Mouse (Mus musculus): ENCODE measurements around the gene Pacs2. TPM values are rescaled to one million over a fixed set of nuclear protein-coding genes. Genes with fewer than 3 reads are reported as not detected.
A peak's percentile ranks its signal among the peaks of the same experiment; 100 is the strongest.

Pacs2 gene
- polyA plus RNA-seq, 1 experiment from 2014 or later: 5.1 TPM

GRCm38 (mm10) chr12:113114856-113115538, 100.7 kb downstream of the Pacs2 start:
- H3K36me3 ChIP-seq (ENCODE audit: control insufficient read depth, insufficient read depth): peaks cover 59% of the 10 kb centered on the region
- no peaks in the 10 kb centered on the region for H3K27me3 ChIP-seq (replicated peaks; ENCODE audit: control insufficient read depth, insufficient read depth, low read length)
- 67% methylated on average over 16 of the region's 16 CpGs for WGBS

GRCm38 (mm10) chr12:113119516-113120410, 105.5 kb downstream of the Pacs2 start:
- Histone ChIP-seq H3K27me3 (replicated peaks; ENCODE audit: control insufficient read depth, insufficient read depth, low read length) (no peaks in the 10 kb centered on the region), H3K4me3 (ENCODE audit: low read depth, low read length) (no peak overlapping the region), H3K27ac (ENCODE audit: low read depth, low read length) (no peak overlapping the region), H3K4me2 (replicated peaks; ENCODE audit: low read depth) (no peak overlapping the region), H3K36me3 (ENCODE audit: control insufficient read depth, insufficient read depth) (peaks cover 84% of the 10 kb centered on the region), H3K4me1 (replicated peaks; ENCODE audit: control insufficient read depth, insufficient read depth, low read length) (no peaks in the 10 kb centered on the region), H3K9me3 (ENCODE audit: control insufficient read depth) (no peaks in the 10 kb centered on the region), H3K9ac (ENCODE audit: low read depth, low read length) (no peak overlapping the region)
- ATAC-seq: peak; percentile 36; the same call in 1 of the 2 replicates
- TF ChIP-seq CTCF (IDR thresholded peaks at IDR 0.05; ENCODE audit: low read depth): peak; percentile 97
- WGBS: 86% methylated on average over 20 of the region's 20 CpGs

More at GRCm38 (mm10) chr12:113114856-113115538, 100.7 kb downstream of the Pacs2 start:
- H3K9me3 ChIP-seq (ENCODE audit: control insufficient read depth): no peaks in the 10 kb centered on the region
- ATAC-seq: peak; percentile 22; the same call in 1 of the 2 replicates
- H3K4me2 ChIP-seq (replicated peaks; ENCODE audit: low read depth): no peak overlapping the region
- peak; percentile 34; the same call in 1 of the 2 replicates for TF ChIP-seq CTCF (IDR thresholded peaks at IDR 0.05; ENCODE audit: low read depth)
- H3K4me3 ChIP-seq (ENCODE audit: low read depth, low read length): no peak overlapping the region
- H3K27ac ChIP-seq (ENCODE audit: low read depth, low read length): no peak overlapping the region
- no peaks in the 10 kb centered on the region for H3K4me1 ChIP-seq (replicated peaks; ENCODE audit: control insufficient read depth, insufficient read depth, low read length)
- no peak overlapping the region for H3K9ac ChIP-seq (ENCODE audit: low read depth, low read length)

Small RNA genes lying within 50 kb of the gene (microRNA-seq; reads per million reads assigned to microRNA genes)
- not detected for gene Gm44471

Other genes starting within 250 kb of the Pacs2 start
- 1.6 TPM in 2 replicates for gene Ahnak2, start 211.9 kb upstream of the Pacs2 start, polyA plus RNA-seq (2015; fragmentation: Nextera tagmentation; extraction: Ambion mirVana)
- 3.6 TPM in 2 replicates for gene Clba1, start 205.6 kb upstream of the Pacs2 start, polyA plus RNA-seq (2015; fragmentation: Nextera tagmentation; extraction: Ambion mirVana)
- 22.6 and 24.1 TPM in 2 replicates for gene Cdca4, start 185.1 kb upstream of the Pacs2 start, polyA plus RNA-seq (2015; fragmentation: Nextera tagmentation; extraction: Ambion mirVana)
- gene Gpr132, start 146.3 kb upstream of the Pacs2 start, polyA plus RNA-seq (2015; fragmentation: Nextera tagmentation; extraction: Ambion mirVana): 0.25 and 0.30 TPM in 2 replicates
- 1.4 and 1.6 TPM in 2 replicates for gene Jag2, start 84.7 kb upstream of the Pacs2 start, polyA plus RNA-seq (2015; fragmentation: Nextera tagmentation; extraction: Ambion mirVana)
- 90.6 and 92.1 TPM in 2 replicates for gene Nudt14, start 72.4 kb upstream of the Pacs2 start, polyA plus RNA-seq (2015; fragmentation: Nextera tagmentation; extraction: Ambion mirVana)
- gene Btbd6, start 38.0 kb upstream of the Pacs2 start, polyA plus RNA-seq (2015; fragmentation: Nextera tagmentation; extraction: Ambion mirVana): 13.1 and 13.3 TPM in 2 replicates
- 17.9 and 21.3 TPM in 2 replicates for gene Brf1, start 13.8 kb upstream of the Pacs2 start, polyA plus RNA-seq (2015; fragmentation: Nextera tagmentation; extraction: Ambion mirVana)
- gene Tex22, start 60.0 kb downstream of the Pacs2 start, polyA plus RNA-seq (2015; fragmentation: Nextera tagmentation; extraction: Ambion mirVana): not detected in 2 replicates
- gene Mta1, start 83.8 kb downstream of the Pacs2 start, polyA plus RNA-seq (2015; fragmentation: Nextera tagmentation; extraction: Ambion mirVana): 4.9 and 5.6 TPM in 2 replicates
- gene Crip2, start 125.7 kb downstream of the Pacs2 start, polyA plus RNA-seq (2015; fragmentation: Nextera tagmentation; extraction: Ambion mirVana): 90.4 and 96.8 TPM in 2 replicates
- 1,918 and 1,992 TPM in 2 replicates for gene Crip1, start 131.8 kb downstream of the Pacs2 start, polyA plus RNA-seq (2015; fragmentation: Nextera tagmentation; extraction: Ambion mirVana)
- 5.5 and 6.8 TPM in 2 replicates for gene Tedc1, start 141.9 kb downstream of the Pacs2 start, polyA plus RNA-seq (2015; fragmentation: Nextera tagmentation; extraction: Ambion mirVana)
- 3.4 and 3.5 TPM in 2 replicates for gene Tmem121, start 171.4 kb downstream of the Pacs2 start, polyA plus RNA-seq (2015; fragmentation: Nextera tagmentation; extraction: Ambion mirVana)

All from intestine, postnatal 0 days (tissue).